Mouse (Mus musculus) lung, postnatal 0 days (tissue): Measurements from ENCODE around the gene Efcab6. TPM values are rescaled to one million over a fixed set of nuclear protein-coding genes. Genes with fewer than 3 reads are reported as not detected.
A peak's percentile ranks its signal among the peaks of the same experiment; 100 is the strongest.

Experiments
- ATAC-seq: fragments of 200-750 bp; cut with Nextera tagmentation; 2 replicates; pipeline ENCODE4 v1.8.0; 2017; ENCODE audit warnings: moderate library complexity
- DNase-seq: peaks from one replicate; pipeline ENCODE4 v3.0.0-alpha.2; 2016; ENCODE audit warnings: low spot score
- H3K27ac ChIP-seq: fragments of 300-500 bp; sonication (generic); 2 replicates; pipeline ENCODE4 v1.5.1; 2014; ENCODE audit warnings: antibody characterized with exemption, mild to moderate bottlenecking, low read length, mixed read lengths
- H3K27me3 ChIP-seq: fragments of 300-500 bp; sonication (generic); replicated peaks from 2 replicates; pipeline ENCODE4 v1.6.1; 2014; ENCODE audit warnings: low read length, mixed read lengths; ENCODE audit not compliant: insufficient read depth
- H3K36me3 ChIP-seq: fragments of 300-500 bp; sonication (generic); 2 replicates; pipeline ENCODE4 v1.6.1; 2014; ENCODE audit warnings: low read length, mixed read lengths; ENCODE audit not compliant: insufficient read depth
- H3K4me1 ChIP-seq: fragments of 300-500 bp; sonication (generic); 2 replicates; pipeline ENCODE4 v1.6.1; 2014; ENCODE audit warnings: antibody characterized with exemption, low read depth, low read length, mixed read lengths; ENCODE audit not compliant: insufficient read depth
- H3K4me2 ChIP-seq: fragments of 300-500 bp; sonication (generic); replicated peaks from 2 replicates; pipeline ENCODE4 v1.6.1; 2014; ENCODE audit warnings: low read depth, mild to moderate bottlenecking, low read length, moderate library complexity, mixed read lengths
- H3K4me3 ChIP-seq: fragments of 300-500 bp; sonication (generic); 2 replicates; pipeline ENCODE4 v1.5.1; 2014; ENCODE audit warnings: low read depth, low read length
- H3K9ac ChIP-seq: fragments of 300-500 bp; sonication (generic); replicated peaks from 2 replicates; pipeline ENCODE4 v1.6.1; 2014; ENCODE audit warnings: low read depth, mild to moderate bottlenecking
- H3K9me3 ChIP-seq: fragments of 300-500 bp; sonication (generic); 2 replicates; pipeline ENCODE4 v1.6.1; 2016; ENCODE audit warnings: low read length, mixed read lengths
- CTCF ChIP-seq: IDR thresholded peaks from 2 replicates; pipeline ENCODE4 v1.5.1; 2016; ENCODE audit warnings: antibody characterized with exemption, mild to moderate bottlenecking
- EP300 ChIP-seq: IDR thresholded peaks from 2 replicates; pipeline ENCODE4 v1.6.1; 2016; ENCODE audit warnings: antibody characterized with exemption, mild to moderate bottlenecking, control low read depth
- WGBS: fragments of 180-500 bp; shearing (Covaris S2); extraction: QIAGEN DNeasy Blood & Tissue Kit; methylation state at CpG from one replicate; pipeline ENCODE4 v1.1.7; 2014; 5-methylcytosine and 5-hydroxymethylcytosine counted together
- polyA plus RNA-seq: library from polyadenylated mRNA; unstranded; fragments of >200 nt; fragmentation: Nextera tagmentation; extraction: Ambion mirVana; gene quantifications from 2 replicates; pipeline ENCODE4 v1.2.1, GENCODE M21; 2015

The Efcab6 gene
- polyA plus RNA-seq, 1 experiment from 2014 or later = 0.63 TPM

GRCm38 (mm10) chr15:83972206-83972605, 93.0 kb downstream of the Efcab6 start:
- H3K4me2 ChIP-seq = no peak overlapping the region
- no peak overlapping the region for H3K4me3 ChIP-seq
- TF ChIP-seq EP300 (no peak), CTCF (no peak)
- ATAC-seq (no peak), DNase-seq (no peak)
- H3K27ac ChIP-seq = no peak overlapping the region
- no peaks in the 10 kb centered on the region for H3K4me1 ChIP-seq
- no peaks in the 10 kb centered on the region for H3K27me3 ChIP-seq
- 49% methylated on average over 9 of the region's 9 CpGs for WGBS
- H3K9me3 ChIP-seq = no peaks in the 10 kb centered on the region
- no peaks in the 10 kb centered on the region for H3K36me3 ChIP-seq
- H3K9ac ChIP-seq = no peak overlapping the region

GRCm38 (mm10) chr15:83967802-83968201, 97.4 kb downstream of the Efcab6 start:
- no peaks in the 10 kb centered on the region for H3K27me3 ChIP-seq
- ATAC-seq (no peak), DNase-seq (no peak)
- no peak overlapping the region for H3K9ac ChIP-seq
- no peak overlapping the region for H3K4me2 ChIP-seq
- no peak for TF ChIP-seq CTCF
- no peak for TF ChIP-seq EP300
- no peaks in the 10 kb centered on the region for H3K4me1 ChIP-seq
- H3K27ac ChIP-seq = no peak overlapping the region
- no peak overlapping the region for H3K4me3 ChIP-seq
- 77% methylated on average over 12 of the region's 12 CpGs for WGBS
- no peaks in the 10 kb centered on the region for H3K9me3 ChIP-seq
- H3K36me3 ChIP-seq = no peaks in the 10 kb centered on the region

- DNase-seq (no peak), ATAC-seq (no peak)
- no peak overlapping the region for H3K4me3 ChIP-seq
- H3K27ac ChIP-seq = no peak overlapping the region
- no peaks in the 10 kb centered on the region for H3K27me3 ChIP-seq
- H3K9ac ChIP-seq = no peak overlapping the region
- H3K4me1 ChIP-seq = no peaks in the 10 kb centered on the region
- WGBS = 37% methylated on average over 8 of the region's 8 CpGs
- no peaks in the 10 kb centered on the region for H3K9me3 ChIP-seq
- TF ChIP-seq CTCF (no peak), EP300 (no peak)
- H3K4me2 ChIP-seq = no peak overlapping the region
- no peaks in the 10 kb centered on the region for H3K36me3 ChIP-seq
Observed at GRCm38 (mm10) chr15:83965126-83965525, 100.1 kb downstream of the Efcab6 start.

DNA sequence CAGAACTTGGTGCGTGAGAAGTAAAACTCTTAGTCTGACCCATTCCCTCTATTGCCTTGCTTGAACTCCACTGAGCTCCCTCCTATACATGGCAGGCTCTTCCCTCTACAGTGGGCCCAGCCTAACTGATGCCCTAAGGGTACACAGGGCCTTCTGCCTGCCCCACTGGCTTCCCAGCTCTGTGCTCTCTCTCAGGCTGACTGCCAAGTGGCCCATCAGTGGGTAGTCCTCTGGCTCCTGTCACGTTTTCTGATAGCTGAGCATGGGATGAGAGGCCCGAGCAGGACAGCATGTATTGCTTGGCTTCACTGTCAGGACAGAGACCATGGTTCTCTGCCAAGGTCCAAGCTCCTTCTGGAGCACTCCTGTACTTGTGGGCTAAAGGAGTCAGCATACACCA, 106.8 kb downstream of the Efcab6 start:
- 52% methylated on average over 3 of the region's 3 CpGs for WGBS
- no peak overlapping the region for H3K9ac ChIP-seq
- DNase-seq = no peak
- H3K27ac ChIP-seq = no peak overlapping the region
- ATAC-seq = no peak
- no peak overlapping the region for H3K4me2 ChIP-seq
- H3K9me3 ChIP-seq = no peaks in the 10 kb centered on the region
- TF ChIP-seq EP300 (no peak), CTCF (no peak)
- no peaks in the 10 kb centered on the region for H3K36me3 ChIP-seq
- no peaks in the 10 kb centered on the region; the same call in 1 of the 2 replicates for H3K4me1 ChIP-seq
- H3K4me3 ChIP-seq = no peak overlapping the region
- no peaks in the 10 kb centered on the region for H3K27me3 ChIP-seq

- no peak for ATAC-seq
- Histone ChIP-seq H3K9ac (no peak overlapping the region), H3K4me1 (no peaks in the 10 kb centered on the region; the same call in 1 of the 2 replicates), H3K4me2 (no peak overlapping the region), H3K27ac (no peak overlapping the region), H3K36me3 (no peaks in the 10 kb centered on the region), H3K9me3 (no peaks in the 10 kb centered on the region), H3K4me3 (no peak overlapping the region), H3K27me3 (no peaks in the 10 kb centered on the region)
- no peak for DNase-seq
- TF ChIP-seq CTCF (no peak), EP300 (no peak)
- 81% methylated on average over 7 of the region's 7 CpGs for WGBS
Observed at GRCm38 (mm10) chr15:83956996-83957395, 108.2 kb downstream of the Efcab6 start.

DNA sequence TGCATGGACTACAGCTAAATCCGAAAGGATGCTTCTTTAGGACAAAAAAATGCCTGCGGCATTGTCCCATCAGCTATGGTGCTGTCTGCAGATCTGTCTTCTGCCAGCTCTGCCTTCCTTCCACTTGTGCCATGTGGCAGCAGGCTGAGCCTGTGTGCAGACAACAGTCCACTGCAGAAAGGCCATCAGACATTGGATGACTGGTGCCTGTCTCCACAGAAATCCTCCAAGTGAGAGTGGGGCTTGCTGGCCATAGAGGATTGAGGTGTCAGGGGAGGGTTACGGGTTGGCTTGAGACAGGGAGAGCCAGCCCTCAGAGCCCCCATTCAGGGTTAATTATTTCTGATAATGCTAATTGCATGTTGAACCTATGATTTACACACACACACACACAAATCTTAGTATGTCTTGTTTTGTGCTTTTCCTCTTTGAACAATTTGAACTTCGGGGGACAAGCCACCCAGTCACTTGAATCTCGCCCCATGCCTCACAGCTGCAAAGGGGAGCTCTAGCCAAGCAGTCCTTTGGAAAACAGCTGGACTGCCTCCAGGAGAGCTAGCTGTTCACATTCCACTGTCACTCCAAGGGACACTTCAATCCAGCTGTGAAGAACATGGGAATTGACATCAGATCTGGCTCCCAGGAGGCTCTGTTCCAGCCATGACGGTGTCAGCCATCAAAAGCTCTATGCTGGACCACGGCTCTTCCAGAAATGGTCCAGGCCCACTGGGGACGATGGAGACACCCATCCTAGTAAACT, 109.1 kb downstream of the Efcab6 start:
- no peaks in the 10 kb centered on the region for H3K36me3 ChIP-seq
- ATAC-seq = peak; percentile 79
- no peak overlapping the region for H3K9ac ChIP-seq
- 54% methylated on average over 8 of the region's 8 CpGs for WGBS
- H3K4me1 ChIP-seq = no peaks in the 10 kb centered on the region; the same call in 1 of the 2 replicates
- H3K9me3 ChIP-seq = no peaks in the 10 kb centered on the region
- TF ChIP-seq EP300 = no peak
- peak; percentile 81 for DNase-seq
- no peaks in the 10 kb centered on the region for H3K27me3 ChIP-seq
- no peak overlapping the region for H3K4me3 ChIP-seq
- H3K4me2 ChIP-seq = no peak overlapping the region
- no peak overlapping the region for H3K27ac ChIP-seq
